Mouse (Mus musculus) embryo, embryonic 11.5 days (tissue): ENCODE measurements around the gene Mtmr11.
"Not testable (repeated sequence)": the region's sequence is repeated elsewhere in the genome, so short reads cannot be mapped to it uniquely, and the experiment has no call there.

ENCODE experiments used
- DNase-seq: peaks from one replicate; pipeline ENCODE4 v3.0.0-alpha.2; 2012; ENCODE audit warnings: low read depth, low spot score

The Mtmr11 gene

DNA sequence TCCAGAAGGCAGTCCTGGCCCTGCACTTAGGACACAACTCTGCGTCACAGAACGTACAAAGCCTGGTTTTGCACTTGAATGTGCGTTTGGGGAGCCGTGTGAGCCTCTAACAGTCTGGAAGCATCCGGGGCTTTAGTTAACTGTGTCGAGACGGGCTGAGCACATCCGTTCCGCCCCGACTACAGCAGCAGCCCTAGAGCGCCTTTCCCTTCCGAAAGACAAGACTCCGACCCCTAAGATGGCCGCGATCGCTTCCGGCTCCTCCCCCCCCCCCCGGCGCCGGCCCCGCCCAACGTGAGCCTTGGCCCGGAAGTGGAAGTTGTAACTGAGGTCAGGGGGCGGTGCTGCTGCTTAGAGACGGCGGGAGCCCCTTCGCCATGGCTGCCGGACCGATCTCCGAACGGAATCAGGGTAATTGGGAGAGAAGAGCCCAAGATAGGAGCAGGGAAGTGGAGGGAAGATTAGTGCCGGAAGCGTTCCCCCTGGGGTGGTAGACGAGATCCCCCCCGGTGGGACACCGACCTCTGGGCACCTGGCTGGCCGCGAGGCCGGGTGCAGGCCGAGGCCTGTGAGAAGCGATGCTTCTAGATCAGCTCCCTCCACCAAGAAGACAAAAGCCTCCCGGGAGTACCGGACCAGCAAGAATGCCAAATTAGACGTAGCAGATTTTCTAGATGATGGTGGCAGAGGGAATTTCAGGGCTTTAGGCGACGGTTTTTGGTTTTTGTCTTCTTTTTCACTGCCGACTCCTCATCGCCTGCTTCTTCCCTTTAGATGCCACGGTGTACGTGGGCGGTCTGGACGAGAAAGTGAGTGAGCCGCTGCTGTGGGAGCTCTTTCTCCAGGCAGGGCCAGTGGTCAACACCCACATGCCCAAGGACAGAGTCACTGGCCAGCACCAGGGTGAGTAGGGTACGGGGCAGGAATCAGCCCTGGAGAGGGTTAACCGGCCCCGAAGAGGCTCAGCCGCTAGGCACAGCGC is 10.7 kb downstream of the Mtmr11 start, which contains the start of gene Sf3b4:
Gene Sf3b4 (plus strand): TSS at position 136 of the 982 bp plus-strand sequence.
- DNase-seq = peak; percentile 80

DNA sequence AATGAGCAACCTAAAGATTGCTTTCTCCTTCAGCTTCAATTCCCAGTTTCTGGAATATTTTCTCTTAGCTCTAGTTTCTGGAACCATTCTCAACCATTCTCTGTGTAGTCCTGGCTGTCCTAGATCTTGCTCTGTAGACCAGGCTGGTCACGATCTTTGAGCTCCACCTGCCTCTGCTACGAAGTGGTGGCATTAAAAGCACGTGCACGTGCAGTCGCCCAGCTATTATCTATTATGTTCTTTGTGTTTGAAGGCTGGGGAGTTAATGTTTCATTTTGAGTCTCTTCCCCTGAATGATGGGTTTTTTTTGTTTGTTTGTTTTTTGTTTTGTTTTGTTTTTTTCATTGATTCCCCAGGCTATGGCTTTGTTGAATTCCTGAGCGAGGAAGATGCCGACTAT is 11.4 kb downstream of the Mtmr11 start:
- DNase-seq = no peak

DNA sequence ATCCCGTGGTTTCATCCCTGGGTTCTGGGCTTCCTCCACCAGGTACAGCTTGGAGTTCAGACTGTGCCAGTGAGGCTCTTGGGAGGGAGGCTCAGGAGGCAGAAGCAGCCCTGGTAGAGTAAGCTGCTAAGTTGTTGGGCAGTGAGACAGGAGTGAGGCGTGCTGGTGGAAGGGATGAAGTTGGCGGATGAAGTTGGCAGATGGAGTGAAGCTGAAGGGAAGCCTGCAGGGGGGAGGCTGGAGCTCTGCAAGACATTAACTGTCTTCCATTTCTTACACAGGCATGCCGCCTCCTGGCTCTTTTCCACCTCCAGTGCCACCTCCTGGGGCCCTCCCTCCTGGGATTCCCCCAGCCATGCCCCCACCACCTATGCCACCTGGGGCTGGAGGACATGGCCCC is 12.2 kb downstream of the Mtmr11 start:
- DNase-seq = not testable (repeated sequence)

DNA sequence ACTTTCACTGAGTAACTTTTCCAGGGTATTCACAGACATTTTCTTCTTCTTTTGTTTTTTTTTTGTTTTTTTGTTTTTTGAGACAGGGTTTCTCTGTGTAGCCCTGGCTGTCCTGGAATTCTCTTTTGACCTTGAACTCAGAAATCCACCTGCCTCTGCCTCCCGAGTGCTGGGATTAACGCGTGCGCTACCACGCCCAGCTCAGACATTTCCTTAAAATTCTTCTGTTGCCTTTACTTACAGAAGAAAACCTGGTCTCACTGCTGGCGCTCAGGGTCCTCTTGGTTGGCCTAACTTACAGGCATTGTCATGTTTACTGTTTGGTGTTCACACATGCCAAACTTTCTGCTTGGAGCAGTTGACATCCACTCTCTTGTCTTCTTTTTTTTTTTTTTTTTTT is 13.4 kb downstream of the Mtmr11 start:
- no peak for DNase-seq

DNA sequence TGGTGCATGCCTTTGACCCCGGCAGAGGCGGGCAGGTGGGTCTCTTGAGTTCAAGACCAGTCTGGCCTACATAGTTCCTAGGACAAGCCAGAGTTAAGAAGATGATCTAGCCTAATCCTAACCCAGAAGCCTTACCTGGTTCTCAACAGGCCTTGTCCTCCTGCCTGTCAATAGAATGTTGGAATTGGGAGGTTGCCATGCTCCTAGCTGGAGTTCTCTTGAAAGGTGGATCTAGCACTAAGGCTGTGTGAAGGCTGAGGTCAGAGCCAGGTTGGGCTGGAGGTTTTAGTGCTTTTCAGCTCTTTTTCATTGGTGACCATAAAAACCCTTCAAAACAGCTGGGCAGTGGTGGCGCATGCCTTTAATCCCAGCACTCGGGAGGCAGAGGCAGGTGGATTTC is 16.6 kb downstream of the Mtmr11 start:
- DNase-seq = no peak

DNA sequence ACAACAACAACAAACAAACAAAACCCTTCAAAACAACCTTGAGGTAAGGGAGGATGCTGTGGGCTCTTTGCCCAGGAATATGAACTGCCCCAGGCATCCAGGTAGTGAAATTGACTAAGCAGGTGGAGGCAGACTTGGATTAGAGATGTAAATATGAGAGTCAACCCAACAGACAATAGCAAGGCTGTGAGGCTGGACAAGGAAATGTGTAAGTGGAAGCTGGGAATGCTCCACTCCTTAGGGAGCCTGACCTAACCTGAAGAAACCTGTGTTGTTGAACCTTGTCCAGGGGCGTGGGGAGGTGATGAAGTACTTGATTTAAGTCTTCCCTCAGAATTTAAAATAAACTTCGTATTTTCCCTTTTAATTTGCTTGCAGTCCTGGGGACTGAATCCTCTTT is 17.1 kb downstream of the Mtmr11 start:
- DNase-seq = no peak

DNA sequence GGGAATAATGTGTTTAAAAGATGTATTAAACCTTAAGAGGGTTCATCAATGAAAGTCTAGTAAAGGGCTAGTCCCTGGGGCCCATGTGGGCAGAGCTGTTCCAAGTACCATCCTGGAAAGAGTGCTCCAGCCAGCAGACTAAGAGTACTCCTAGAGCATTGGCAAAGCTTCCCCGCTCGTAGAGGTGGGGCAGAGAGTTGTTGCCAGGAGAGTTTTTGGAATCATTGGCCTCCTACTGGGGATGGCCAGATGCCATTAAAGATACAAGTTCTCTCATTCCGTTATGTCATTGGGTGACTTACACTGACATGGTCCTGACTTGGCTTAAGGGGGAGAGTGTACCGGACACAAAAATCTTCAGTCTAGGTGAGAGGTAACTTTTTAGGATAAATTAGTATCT is 17.7 kb downstream of the Mtmr11 start:
- no peak for DNase-seq

DNA sequence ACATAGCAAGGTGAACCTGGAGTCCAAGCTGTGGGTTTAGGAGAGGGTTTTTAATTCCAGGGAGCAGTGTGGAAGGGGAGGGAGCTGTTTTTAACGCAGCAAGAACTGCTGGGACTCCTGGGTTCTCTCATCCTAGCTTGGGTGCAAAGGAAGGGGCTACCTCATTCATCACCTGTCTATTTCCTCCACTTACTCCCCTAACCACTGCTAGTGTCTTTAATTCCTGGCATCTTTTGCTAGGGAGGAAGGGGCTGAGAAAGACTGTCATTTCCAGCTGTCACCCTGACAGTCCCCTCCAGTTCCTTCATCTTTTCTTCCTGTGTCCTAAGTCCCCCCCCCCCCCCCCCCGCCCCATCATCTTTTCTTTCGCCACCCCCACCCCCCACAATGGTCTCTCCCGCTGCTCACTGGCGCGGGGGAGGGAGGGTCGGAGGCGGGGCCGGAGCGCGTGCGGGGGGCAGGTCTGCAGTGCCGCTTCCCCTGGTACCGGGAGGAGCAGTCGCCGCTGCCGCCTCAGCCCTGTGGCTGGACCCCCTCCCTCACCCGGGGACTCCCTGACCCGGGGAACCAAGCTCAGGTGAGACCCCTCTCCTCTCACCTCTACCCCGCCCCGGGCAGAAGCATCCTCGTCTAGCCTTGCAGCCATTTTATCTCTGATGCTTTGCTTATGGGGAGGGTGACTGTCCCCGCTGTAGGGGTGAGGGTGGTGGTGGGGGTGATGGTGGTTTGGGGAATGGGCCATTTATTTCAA is 19.1 kb downstream of the Mtmr11 start, which contains the start of gene Sv2a:
Gene Sv2a (plus strand): TSS at position 425 of the 751 bp plus-strand sequence.
- DNase-seq = no peak

DNA sequence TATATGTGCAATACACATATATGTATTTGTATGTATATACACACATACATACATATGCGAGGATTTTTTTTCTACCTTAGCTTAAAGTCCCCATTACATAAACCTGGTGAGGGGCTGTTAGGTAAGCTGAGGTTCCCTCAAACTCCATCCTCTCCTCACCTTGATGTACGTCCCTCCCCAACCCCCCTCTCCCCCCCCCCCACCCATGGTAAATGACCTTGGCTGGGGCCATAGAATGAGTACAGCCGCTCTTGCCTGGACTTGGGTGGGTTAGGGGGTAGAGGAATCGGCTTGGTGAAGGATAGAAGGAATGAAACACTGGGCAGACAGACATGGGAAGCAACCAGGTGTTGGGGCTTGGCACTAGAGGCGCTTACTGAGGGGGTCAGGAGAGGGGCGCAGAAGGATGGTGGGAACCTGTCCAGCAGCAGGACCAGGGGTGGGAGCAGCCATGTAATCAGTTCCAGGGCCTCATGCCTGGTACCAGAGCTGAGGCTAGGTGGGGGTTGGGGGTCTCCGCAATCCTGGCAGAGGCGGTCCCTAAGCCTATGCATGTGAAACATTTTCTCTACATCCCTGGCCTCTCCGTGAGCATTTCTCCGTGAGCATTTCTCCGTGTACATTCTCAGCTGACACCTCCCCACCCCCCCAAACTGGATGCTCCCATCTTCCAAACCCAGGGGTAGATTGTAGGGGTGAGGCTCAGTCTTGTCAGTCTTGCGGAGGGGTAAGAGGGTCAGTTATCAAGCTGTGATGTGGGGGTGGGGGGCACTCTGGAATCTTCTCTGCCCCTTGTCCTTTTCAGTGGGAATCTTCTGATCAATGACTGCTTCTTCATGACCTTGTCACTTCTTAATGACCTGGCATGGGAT is 19.9 kb downstream of the Mtmr11 start:
- DNase-seq = no peak

DNA sequence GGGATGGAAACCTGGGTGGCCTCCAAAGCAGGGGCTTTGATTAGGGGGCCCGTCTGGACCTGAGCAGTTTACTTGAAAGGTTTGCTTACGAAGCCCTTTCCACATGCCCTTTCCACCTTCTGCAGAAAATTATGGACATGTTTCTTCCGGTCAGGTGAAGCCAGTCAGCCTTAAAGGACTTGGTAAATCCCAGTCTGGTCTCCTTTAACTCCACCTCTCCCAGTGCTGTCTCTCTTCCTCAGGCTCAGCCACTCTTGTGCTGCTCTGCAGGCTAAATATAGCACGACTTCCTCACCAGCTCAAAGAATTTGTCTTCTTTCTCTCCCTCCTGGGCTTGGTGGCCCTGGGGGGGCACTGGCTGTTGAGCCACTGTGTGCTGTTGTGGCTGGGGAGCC is 20.6 kb downstream of the Mtmr11 start:
- no peak for DNase-seq

DNA sequence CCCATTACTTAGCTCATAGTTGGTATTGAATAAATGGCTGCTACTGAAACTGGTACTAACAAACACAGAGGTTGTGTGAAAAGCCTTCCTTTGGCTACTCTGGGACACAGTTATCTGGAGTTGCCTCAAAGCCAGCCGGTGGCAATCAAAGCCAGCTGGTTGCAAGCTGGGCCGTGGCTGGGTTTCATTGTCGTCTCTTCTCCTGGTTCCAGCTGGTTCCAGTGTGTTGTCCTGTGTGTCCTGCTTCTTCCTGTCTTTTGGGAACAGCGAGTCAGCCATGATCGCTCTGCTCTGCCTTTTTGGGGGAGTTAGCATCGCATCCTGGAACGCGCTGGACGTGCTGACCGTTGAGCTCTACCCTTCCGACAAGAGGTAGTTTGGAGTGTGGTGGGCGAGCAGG is 31.2 kb downstream of the Mtmr11 start:
- no peak for DNase-seq

DNA sequence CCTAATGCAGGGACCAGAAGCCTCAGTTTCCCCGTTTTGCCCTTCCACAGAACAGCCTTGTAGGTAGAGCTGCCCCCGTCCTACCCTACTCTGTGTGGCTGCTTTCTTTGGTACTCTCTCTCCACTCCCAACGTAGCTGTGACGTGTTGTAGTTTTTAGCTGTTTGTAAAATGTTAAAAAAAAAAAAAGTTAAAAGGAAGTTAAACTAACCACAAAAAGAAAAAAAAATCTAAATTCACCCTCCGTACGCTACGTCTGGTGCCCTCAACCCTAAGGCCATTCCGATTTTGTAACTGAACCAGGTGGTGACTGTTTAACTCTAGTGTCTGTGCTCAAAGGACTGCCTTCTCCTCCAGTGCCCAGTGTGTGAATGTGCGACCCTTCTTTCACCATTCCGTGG is 33.2 kb downstream of the Mtmr11 start:
- DNase-seq = no peak

DNA sequence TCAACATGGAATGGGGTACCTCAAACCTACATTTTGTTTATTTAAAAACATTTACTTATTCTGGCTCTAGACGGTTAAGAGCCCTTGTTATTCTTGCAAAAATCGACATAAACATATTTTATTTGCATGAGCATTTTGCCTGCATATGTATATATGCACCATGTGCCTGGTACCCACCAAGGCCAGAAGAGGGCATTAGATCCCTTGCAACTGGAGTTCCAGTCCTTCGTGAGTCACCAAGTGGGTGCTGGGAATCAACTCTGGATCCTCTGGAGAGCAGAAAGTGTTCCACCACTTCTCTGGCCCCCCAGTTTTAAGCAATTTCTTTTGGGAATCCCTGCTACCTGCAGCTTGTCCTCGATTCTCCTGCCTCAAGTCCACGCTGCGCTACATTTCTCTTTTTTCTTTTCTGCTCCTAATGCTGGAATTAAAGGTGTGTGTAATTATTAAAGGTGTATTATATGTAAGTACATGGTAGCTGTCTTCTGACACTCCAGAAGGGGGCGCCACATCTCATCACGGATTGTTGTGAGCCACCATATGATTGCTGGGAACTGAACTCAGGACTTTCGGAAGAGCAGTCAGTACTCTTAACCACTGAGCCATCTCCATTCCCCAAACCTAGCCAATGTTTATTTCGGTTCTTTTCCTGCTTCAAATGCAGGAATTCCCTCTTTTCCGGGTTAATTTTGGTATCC is 34.0 kb downstream of the Mtmr11 start:
- DNase-seq = no peak

DNA sequence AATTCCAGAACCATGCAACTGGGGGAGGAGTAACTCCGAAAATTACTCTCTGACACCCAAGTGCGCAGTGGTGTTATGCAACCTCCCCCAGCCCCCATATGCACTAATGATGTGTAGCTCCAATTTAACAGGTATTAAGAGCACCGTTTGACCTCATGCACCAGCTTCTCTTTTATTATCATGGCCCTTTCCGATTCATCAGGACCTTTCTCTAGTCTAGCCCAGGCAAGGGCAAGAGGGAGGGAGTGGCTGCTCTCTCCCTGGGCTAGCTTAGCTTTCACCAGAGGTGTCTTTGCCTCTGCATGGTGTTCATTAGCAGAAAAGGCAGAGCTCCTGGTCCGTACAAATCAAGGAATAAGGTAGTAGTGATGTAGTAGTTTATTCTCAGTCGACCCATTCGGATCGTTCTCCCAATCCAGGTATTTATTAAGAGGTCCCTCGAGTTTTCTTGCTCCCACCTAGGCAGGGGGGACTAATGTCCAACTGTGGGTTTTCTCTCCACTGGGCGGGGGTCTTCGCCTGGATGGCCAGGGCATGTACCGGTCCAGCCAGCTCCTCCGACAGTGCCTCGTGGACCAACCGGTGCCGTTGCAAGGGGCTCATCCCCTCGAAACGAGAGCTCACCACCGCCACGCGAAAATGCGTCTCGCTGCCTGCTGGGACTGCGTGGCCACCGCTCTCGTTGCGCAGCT is 34.8 kb downstream of the Mtmr11 start:
- no peak for DNase-seq

DNA sequence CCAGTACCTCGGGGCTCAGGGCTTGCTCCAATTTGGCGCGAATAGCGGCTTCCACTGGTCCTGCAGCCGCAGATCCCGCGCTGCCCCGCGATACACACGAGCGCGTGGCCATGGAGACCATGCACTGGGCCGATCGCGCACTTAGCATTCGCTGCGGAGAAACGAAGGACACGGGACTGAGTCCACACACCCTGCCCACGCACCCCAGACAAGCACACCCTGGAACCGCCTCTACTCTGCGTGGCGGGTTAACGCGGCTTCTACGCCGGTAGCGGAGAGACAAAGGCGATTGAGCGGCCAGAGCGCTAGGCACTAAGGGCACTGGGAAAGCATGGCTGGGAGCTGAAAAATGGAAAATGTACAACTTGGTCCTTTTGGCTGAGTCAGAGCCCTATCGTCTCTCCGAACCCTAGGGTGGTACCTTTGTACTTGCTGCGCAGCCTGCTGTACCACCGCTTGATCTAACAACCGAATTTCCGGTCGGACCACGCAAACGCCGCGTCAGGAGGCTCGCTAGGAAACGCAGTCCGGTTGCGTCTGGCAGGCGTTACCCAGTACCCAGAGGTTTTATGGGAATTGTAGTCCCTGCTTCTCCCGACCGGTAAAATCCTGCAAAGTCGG is 35.4 kb downstream of the Mtmr11 start:
- DNase-seq = peak; percentile 85

DNA sequence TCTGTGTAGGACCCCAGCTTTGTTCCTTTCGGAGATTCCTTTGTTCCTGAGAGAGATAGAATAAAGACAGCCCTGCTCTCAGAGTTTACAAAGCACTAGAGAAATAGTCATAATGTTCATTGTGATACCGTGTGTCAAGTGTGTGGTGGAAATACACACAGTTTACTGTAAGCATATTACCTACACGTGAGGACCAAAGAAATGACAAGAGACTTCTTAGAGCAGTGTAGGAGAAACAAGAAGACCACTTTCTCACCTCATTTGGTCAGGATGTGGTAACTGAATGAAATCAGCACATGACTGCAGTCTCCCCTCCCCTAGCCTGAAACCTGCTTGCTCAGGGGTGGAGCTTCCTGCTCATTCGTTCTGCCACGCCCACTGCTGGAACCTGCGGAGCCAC is 36.4 kb downstream of the Mtmr11 start:
- DNase-seq = no peak

DNA sequence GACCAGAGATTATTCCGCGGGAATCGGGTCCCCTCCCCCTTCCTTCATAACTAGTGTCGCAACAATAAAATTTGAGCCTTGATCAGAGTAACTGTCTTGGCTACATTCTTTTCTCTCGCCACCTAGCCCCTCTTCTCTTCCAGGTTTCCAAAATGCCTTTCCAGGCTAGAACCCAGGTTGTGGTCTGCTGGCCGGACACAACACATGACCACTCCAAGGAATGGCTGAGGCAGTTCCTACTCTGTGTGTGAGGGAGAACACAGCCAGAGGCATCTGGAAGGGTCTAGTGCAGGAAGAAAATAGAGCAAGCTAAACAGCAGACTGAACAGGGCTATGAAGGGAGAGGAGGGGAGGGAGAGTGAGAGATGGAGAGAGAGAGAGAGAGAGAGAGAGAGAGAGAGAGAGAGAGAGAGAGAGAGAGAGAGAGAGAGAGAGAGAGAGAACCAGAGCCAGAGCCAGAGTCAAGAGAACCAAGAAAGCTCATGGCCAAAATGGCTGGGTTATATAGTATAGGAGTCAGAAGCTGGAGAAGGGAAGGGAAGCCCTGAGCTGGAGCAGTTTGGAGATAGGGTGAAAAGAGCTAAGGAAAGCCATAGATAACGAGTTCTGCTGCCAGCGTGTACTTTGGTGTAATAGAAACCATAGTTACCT is 36.9 kb downstream of the Mtmr11 start:
- DNase-seq = not testable (repeated sequence)

DNA sequence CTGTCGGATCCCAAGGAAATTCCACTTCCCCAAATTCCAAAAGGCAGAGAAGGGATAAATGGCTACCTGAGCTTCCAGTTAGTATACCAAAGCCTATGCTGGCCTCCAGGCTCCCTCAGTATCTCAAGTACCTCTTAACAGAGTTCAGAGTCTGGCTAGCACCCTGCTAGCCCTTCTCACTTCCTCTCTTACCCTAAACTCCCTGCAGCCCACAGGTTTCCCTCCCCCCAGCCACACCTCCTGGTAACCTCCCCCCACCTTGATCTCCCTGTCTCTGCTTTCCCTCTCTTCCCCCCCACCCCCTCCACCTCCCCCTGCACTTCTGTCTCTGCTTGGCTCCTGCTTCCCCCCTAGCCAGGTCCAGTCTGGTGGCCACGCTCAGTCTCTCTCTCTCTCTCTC is 37.9 kb downstream of the Mtmr11 start:
- DNase-seq = no peak

DNA sequence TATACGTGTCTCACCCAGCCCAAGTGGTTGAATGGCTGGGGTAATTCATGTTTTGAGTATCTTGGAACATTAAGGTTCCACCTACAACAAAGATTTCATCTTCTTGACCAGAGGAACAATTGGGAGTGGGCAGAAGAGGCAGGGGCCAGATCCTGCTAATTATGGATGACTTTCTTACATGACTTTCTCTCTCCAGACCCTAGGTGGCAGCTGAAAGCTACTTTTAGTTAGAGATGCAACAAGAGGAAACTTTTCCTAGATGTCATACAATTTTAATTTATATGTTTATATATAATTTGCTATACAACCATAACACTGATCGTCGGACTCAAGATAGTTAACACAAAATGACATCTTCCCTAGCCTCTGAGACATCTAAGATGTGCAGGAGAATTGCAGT is 46.0 kb downstream of the Mtmr11 start:
- no peak for DNase-seq
